Mouse (Mus musculus) hindbrain, embryonic 10.5 days (tissue): Measurements from ENCODE around the gene Lipt1. TPM values are rescaled to one million over a fixed set of nuclear protein-coding genes. Genes with fewer than 3 reads are reported as not detected.

Source experiments
- DNase-seq: peaks from one replicate; pipeline ENCODE4 v3.0.0-alpha.2; 2017; ENCODE audit warnings: low spot score
- H3K27ac ChIP-seq: fragments of 300-500 bp; sonication (generic); 2 replicates; pipeline ENCODE4 v1.5.1; 2016; ENCODE audit warnings: mild to moderate bottlenecking, moderate library complexity
- H3K27me3 ChIP-seq: fragments of 300-500 bp; sonication (generic); 2 replicates; pipeline ENCODE4 v1.6.1; 2016; ENCODE audit warnings: mild to moderate bottlenecking; ENCODE audit not compliant: poor library complexity, insufficient read depth, severe bottlenecking
- H3K36me3 ChIP-seq: fragments of 300-500 bp; sonication (generic); 2 replicates; pipeline ENCODE4 v1.6.1; 2016; ENCODE audit warnings: mild to moderate bottlenecking, moderate library complexity
- H3K4me1 ChIP-seq: fragments of 300-500 bp; sonication (generic); replicated peaks from 2 replicates; pipeline ENCODE4 v1.6.1; 2016; ENCODE audit warnings: mild to moderate bottlenecking
- H3K4me3 ChIP-seq: fragments of 300-500 bp; sonication (generic); 2 replicates; pipeline ENCODE4 v1.5.1; 2016; ENCODE audit warnings: mild to moderate bottlenecking, moderate library complexity
- H3K9me3 ChIP-seq: fragments of 300-500 bp; sonication (generic); 2 replicates; pipeline ENCODE4 v1.6.1; 2016; ENCODE audit warnings: mild to moderate bottlenecking, moderate library complexity
- WGBS: fragments of 180-500 bp; shearing (Covaris S2); methylation state at CpG from one replicate; pipeline ENCODE4 v1.1.7; 2016; 5-methylcytosine and 5-hydroxymethylcytosine counted together
- polyA plus RNA-seq: library from polyadenylated mRNA; unstranded; fragments of >200 nt; fragmentation: Nextera tagmentation; extraction: Ambion mirVana; gene quantifications from 2 replicates; pipeline ENCODE4 v1.2.1, GENCODE M21; 2016

Gene Lipt1
- 5.9 and 7.3 TPM in 2 replicates for polyA plus RNA-seq

- peak; percentile 31 for DNase-seq
- Histone ChIP-seq H3K4me1 (peaks cover 15% of the 10 kb centered on the region), H3K36me3 (peaks cover 22% of the 10 kb centered on the region), H3K27ac (peak within 1 kb of the TSS; percentile 84), H3K4me3 (peak within 1 kb of the TSS; percentile 67), H3K9me3 (peaks cover 12% of the 10 kb centered on the region; the same call in 1 of the 2 replicates), H3K27me3 (peaks cover 6% of the 10 kb centered on the region; the same call in 1 of the 2 replicates)
- 10% methylated on average over 7 of the region's 7 CpGs for WGBS
Observed at GRCm38 (mm10) chr1:37871704-37872103, at the start of gene Lipt1. Gene Lipt1 (plus strand): TSS chr1:37871738.

GRCm38 (mm10) chr1:37831681-37832080, 39.9 kb upstream of the Lipt1 start:
- Histone ChIP-seq H3K4me3 (no peak overlapping the region), H3K27ac (no peak overlapping the region), H3K36me3 (peaks cover 14% of the 10 kb centered on the region), H3K27me3 (no peaks in the 10 kb centered on the region), H3K4me1 (no peaks in the 10 kb centered on the region), H3K9me3 (peaks cover 2% of the 10 kb centered on the region; the same call in 1 of the 2 replicates)
- 64% methylated on average over 2 of the region's 2 CpGs for WGBS
- DNase-seq, result no peak

- 83% methylated on average over 8 of the region's 8 CpGs for WGBS
- Histone ChIP-seq H3K27me3 (no peaks in the 10 kb centered on the region), H3K27ac (no peak overlapping the region), H3K9me3 (no peaks in the 10 kb centered on the region), H3K36me3 (no peaks in the 10 kb centered on the region), H3K4me3 (no peak overlapping the region), H3K4me1 (peaks cover 4% of the 10 kb centered on the region; the same call in 1 of the 2 replicates)
- DNase-seq, result no peak
Observed at GRCm38 (mm10) chr1:37846878-37847277, 24.7 kb upstream of the Lipt1 start.

- no peak overlapping the region for H3K27ac ChIP-seq
- no peak overlapping the region for H3K4me3 ChIP-seq
- 60% methylated on average over 2 of the region's 2 CpGs for WGBS
- H3K36me3 ChIP-seq, result peaks cover 8% of the 10 kb centered on the region
- no peaks in the 10 kb centered on the region for H3K27me3 ChIP-seq
- no peak for DNase-seq
- H3K4me1 ChIP-seq, result peaks cover 4% of the 10 kb centered on the region; the same call in 1 of the 2 replicates
- no peaks in the 10 kb centered on the region for H3K9me3 ChIP-seq
Observed at GRCm38 (mm10) chr1:37850696-37851095, 20.8 kb upstream of the Lipt1 start.

GRCm38 (mm10) chr1:37864511-37865400, 6.8 kb upstream of the Lipt1 start:
- under 1% methylated on average over 90 of the region's 90 CpGs for WGBS

GRCm38 (mm10) chr1:37865401-37866215, 5.9 kb upstream of the Lipt1 start:
- Histone ChIP-seq H3K9me3 (no peaks in the 10 kb centered on the region), H3K4me3 (peak overlapping the region; percentile 75), H3K36me3 (no peaks in the 10 kb centered on the region), H3K27ac (peak overlapping the region; percentile 92), H3K4me1 (peaks cover 17% of the 10 kb centered on the region; the same call in 1 of the 2 replicates), H3K27me3 (peaks cover 6% of the 10 kb centered on the region; the same call in 1 of the 2 replicates)
- WGBS, result 12% methylated on average over 23 of the region's 23 CpGs
- no peak for DNase-seq

More at GRCm38 (mm10) chr1:37864511-37865400, 6.8 kb upstream of the Lipt1 start:
- peak; percentile 99 for DNase-seq
- Histone ChIP-seq H3K36me3 (no peaks in the 10 kb centered on the region), H3K27me3 (peaks cover 4% of the 10 kb centered on the region; the same call in 1 of the 2 replicates), H3K4me1 (peaks cover 17% of the 10 kb centered on the region; the same call in 1 of the 2 replicates), H3K9me3 (no peaks in the 10 kb centered on the region), H3K4me3 (peak overlapping the region; percentile 75), H3K27ac (peak overlapping the region; percentile 92)

- 88% methylated on average over 6 of the region's 6 CpGs for WGBS
- Histone ChIP-seq H3K4me1 (peaks cover 17% of the 10 kb centered on the region; the same call in 1 of the 2 replicates), H3K27me3 (peaks cover 6% of the 10 kb centered on the region; the same call in 1 of the 2 replicates), H3K36me3 (no peaks in the 10 kb centered on the region), H3K9me3 (no peaks in the 10 kb centered on the region), H3K4me3 (peak within 1 kb of the TSS; percentile 75), H3K27ac (peak within 1 kb of the TSS; percentile 92)
- DNase-seq, result no peak
Observed at GRCm38 (mm10) chr1:37866286-37866685, 5.3 kb upstream of the Lipt1 start, which contains the start of gene Tsga10. Gene Tsga10 (minus strand): TSS chr1:37866429.

GRCm38 (mm10) chr1:37867056-37867455, 4.5 kb upstream of the Lipt1 start:
- DNase-seq, result peak; percentile 39
- Histone ChIP-seq H3K27me3 (peaks cover 6% of the 10 kb centered on the region; the same call in 1 of the 2 replicates), H3K36me3 (no peaks in the 10 kb centered on the region), H3K9me3 (no peaks in the 10 kb centered on the region), H3K4me1 (peaks cover 22% of the 10 kb centered on the region), H3K4me3 (no peak overlapping the region), H3K27ac (no peak overlapping the region)
- 80% methylated on average over 1 of the region's 1 CpGs for WGBS

- no peaks in the 10 kb centered on the region for H3K36me3 ChIP-seq
- H3K27ac ChIP-seq, result no peak overlapping the region
- WGBS, result 71% methylated on average over 10 of the region's 10 CpGs
- H3K4me1 ChIP-seq, result peaks cover 26% of the 10 kb centered on the region
- peaks cover 6% of the 10 kb centered on the region; the same call in 1 of the 2 replicates for H3K27me3 ChIP-seq
- DNase-seq, result no peak
- no peak overlapping the region for H3K4me3 ChIP-seq
- H3K9me3 ChIP-seq, result no peaks in the 10 kb centered on the region
Observed at GRCm38 (mm10) chr1:37867684-37868322, 3.7 kb upstream of the Lipt1 start.

GRCm38 (mm10) chr1:37868640-37869039, 2.9 kb upstream of the Lipt1 start:
- Histone ChIP-seq H3K36me3 (no peaks in the 10 kb centered on the region), H3K27me3 (peaks cover 6% of the 10 kb centered on the region; the same call in 1 of the 2 replicates), H3K4me3 (no peak overlapping the region), H3K27ac (no peak overlapping the region), H3K4me1 (peaks cover 31% of the 10 kb centered on the region), H3K9me3 (no peaks in the 10 kb centered on the region)
- DNase-seq, result no peak
- 72% methylated on average over 10 of the region's 10 CpGs for WGBS

GRCm38 (mm10) chr1:37869362-37869761, 2.2 kb upstream of the Lipt1 start:
- no peak overlapping the region for H3K4me3 ChIP-seq
- H3K9me3 ChIP-seq, result no peaks in the 10 kb centered on the region
- H3K27me3 ChIP-seq, result peaks cover 6% of the 10 kb centered on the region; the same call in 1 of the 2 replicates
- no peaks in the 10 kb centered on the region for H3K36me3 ChIP-seq
- no peak for DNase-seq
- WGBS, result 51% methylated on average over 2 of the region's 2 CpGs
- H3K27ac ChIP-seq, result no peak overlapping the region
- peaks cover 26% of the 10 kb centered on the region for H3K4me1 ChIP-seq
